Comparison of ENCODE assay signal across 8 mouse cellular contexts in genomic region chr11:79144741-79145140, GRCm38 (mm10). TPM values are rescaled to one million over a fixed set of nuclear protein-coding genes. Genes with fewer than 3 reads are reported as not detected.
A peak's percentile ranks its signal among the peaks of the same experiment; 100 is the strongest.
DNase-seq lines count a peak whose midpoint lies in the region; ATAC-seq and TF ChIP-seq lines count a peak whose summit lies in the region.

No protein-coding gene starts in this region.

- no peak overlapping the region for H3K27ac ChIP-seq in kidney, embryonic 14.5 days (ENCODE audit: low read depth, low read length)
- H3K27ac ChIP-seq in embryonic facial prominence, embryonic 13.5 days: no peak overlapping the region
- no peak overlapping the region for H3K27ac ChIP-seq in intestine, embryonic 14.5 days (ENCODE audit: low read depth)
- H3K27ac ChIP-seq in midbrain, postnatal 0 days (ENCODE audit: low read depth, low read length): no peak overlapping the region

- TF ChIP-seq CTCF in midbrain, postnatal 0 days (IDR thresholded peaks at IDR 0.05): no peak

- H3K4me3 ChIP-seq in kidney, embryonic 14.5 days (ENCODE audit: low read length): peak overlapping the region; percentile 86
- H3K4me3 ChIP-seq in embryonic facial prominence, embryonic 13.5 days: peak overlapping the region; percentile 90
- H3K4me3 ChIP-seq in intestine, embryonic 14.5 days (ENCODE audit: low read depth, low read length): peak overlapping the region; percentile 96
- peak overlapping the region; percentile 88 for H3K4me3 ChIP-seq in midbrain, postnatal 0 days (ENCODE audit: low read depth, low read length)

- H3K4me2 ChIP-seq in kidney, embryonic 14.5 days (replicated peaks; ENCODE audit: low read depth, low read length): peak overlapping the region; percentile 77
- peak overlapping the region; percentile 83 for H3K4me2 ChIP-seq in embryonic facial prominence, embryonic 13.5 days
- peak overlapping the region; percentile 83 for H3K4me2 ChIP-seq in intestine, embryonic 14.5 days (ENCODE audit: low read length)
- peak overlapping the region; percentile 71 for H3K4me2 ChIP-seq in midbrain, postnatal 0 days (ENCODE audit: low read depth, low read length, poor library complexity, severe bottlenecking)

- WGBS in kidney, embryonic 14.5 days: 58% methylated on average over 1 of the region's 1 CpGs
- 62% methylated on average over 1 of the region's 1 CpGs for WGBS in embryonic facial prominence, embryonic 13.5 days
- WGBS in intestine, embryonic 14.5 days: 86% methylated on average over 1 of the region's 1 CpGs
- 42% methylated on average over 1 of the region's 1 CpGs for WGBS in midbrain, postnatal 0 days

- ATAC-seq in kidney, embryonic 14.5 days (ENCODE audit: low FRiP score, low TSS enrichment): no peak
- ATAC-seq in embryonic facial prominence, embryonic 13.5 days (ENCODE audit: insufficient number of reproducible peaks, insufficient read depth, low FRiP score, low TSS enrichment, low read depth): no peak
- no peak for ATAC-seq in intestine, embryonic 14.5 days (replicated peaks; ENCODE audit: low FRiP score, low TSS enrichment, low read depth)
- no peak for ATAC-seq in midbrain, postnatal 0 days (ENCODE audit: low FRiP score)
- no peak for ATAC-seq in activated CD4-positive, CD25-positive, alpha-beta regulatory T cell, adult 4 months

- H3K9me3 ChIP-seq in kidney, embryonic 14.5 days (ENCODE audit: control insufficient read depth, low read length): no peaks in the 10 kb centered on the region
- no peaks in the 10 kb centered on the region for H3K9me3 ChIP-seq in embryonic facial prominence, embryonic 13.5 days
- H3K9me3 ChIP-seq in intestine, embryonic 14.5 days (ENCODE audit: control insufficient read depth, low read length): no peaks in the 10 kb centered on the region
- H3K9me3 ChIP-seq in midbrain, postnatal 0 days (ENCODE audit: low read length): no peaks in the 10 kb centered on the region

- no peaks in the 10 kb centered on the region for H3K36me3 ChIP-seq in kidney, embryonic 14.5 days (ENCODE audit: control insufficient read depth, insufficient read depth, low read length)
- no peaks in the 10 kb centered on the region for H3K36me3 ChIP-seq in embryonic facial prominence, embryonic 13.5 days
- H3K36me3 ChIP-seq in intestine, embryonic 14.5 days (ENCODE audit: control insufficient read depth, insufficient read depth, low read length): no peaks in the 10 kb centered on the region
- H3K36me3 ChIP-seq in midbrain, postnatal 0 days (ENCODE audit: insufficient read depth, low read length): no peaks in the 10 kb centered on the region

- peaks cover 14% of the 10 kb centered on the region for H3K4me1 ChIP-seq in kidney, embryonic 14.5 days (ENCODE audit: control insufficient read depth, insufficient read depth, low read length)
- peaks cover 45% of the 10 kb centered on the region for H3K4me1 ChIP-seq in embryonic facial prominence, embryonic 13.5 days
- peaks cover 25% of the 10 kb centered on the region for H3K4me1 ChIP-seq in intestine, embryonic 14.5 days (replicated peaks; ENCODE audit: control insufficient read depth, insufficient read depth, low read length)
- H3K4me1 ChIP-seq in midbrain, postnatal 0 days (ENCODE audit: insufficient read depth, low read length): peaks cover 13% of the 10 kb centered on the region

- DNase-seq in kidney, postnatal 4 days: no peak
- DNase-seq in intestine, embryonic 14.5 days (ENCODE audit: low spot score): no peak
- DNase-seq in midbrain, postnatal 0 days (ENCODE audit: low spot score): no peak
- no peak for DNase-seq in cerebellum, postnatal 25 days
- no peak for DNase-seq in ovary, postnatal 14 days (ENCODE audit: low spot score)

- peak overlapping the region; percentile 85; the same call in 1 of the 2 replicates for H3K9ac ChIP-seq in kidney, embryonic 14.5 days (ENCODE audit: low read depth, low read length)
- peak overlapping the region; percentile 93 for H3K9ac ChIP-seq in embryonic facial prominence, embryonic 13.5 days
- H3K9ac ChIP-seq in intestine, embryonic 14.5 days (ENCODE audit: low read length): peak overlapping the region; percentile 89; the same call in 1 of the 2 replicates
- H3K9ac ChIP-seq in midbrain, postnatal 0 days (replicated peaks; ENCODE audit: low read length, poor library complexity, severe bottlenecking): peak overlapping the region; percentile 85; the same call in 1 of the 2 replicates

- H3K27me3 ChIP-seq in kidney, embryonic 14.5 days (ENCODE audit: control insufficient read depth, insufficient read depth, low read length): no peaks in the 10 kb centered on the region
- no peaks in the 10 kb centered on the region for H3K27me3 ChIP-seq in embryonic facial prominence, embryonic 13.5 days
- H3K27me3 ChIP-seq in intestine, embryonic 14.5 days (replicated peaks; ENCODE audit: control insufficient read depth, insufficient read depth, low read length): no peaks in the 10 kb centered on the region
- no peaks in the 10 kb centered on the region for H3K27me3 ChIP-seq in midbrain, postnatal 0 days (ENCODE audit: insufficient read depth, low read length)

RNA-seq across cellular contexts. Expression of gene Ksr1, which starts 1.5 kb away (rescaled TPM):
- 2.7 and 4.1 TPM in 2 replicates for polyA plus RNA-seq in kidney, embryonic 14.5 days (2014; fragmentation: Nextera tagmentation; extraction: Ambion mirVana)
- polyA plus RNA-seq in embryonic facial prominence, embryonic 13.5 days (2015; fragmentation: Nextera tagmentation; extraction: Ambion mirVana): 3.3 and 3.6 TPM in 2 replicates
- polyA plus RNA-seq in intestine, embryonic 14.5 days (2014; fragmentation: Nextera tagmentation; extraction: Ambion mirVana): 5.5 and 6.0 TPM in 2 replicates
- 33.7 and 38.1 TPM in 2 replicates for total RNA-seq in midbrain, postnatal 0 days (2014; rRNA removed)
- polyA plus RNA-seq in midbrain, postnatal 0 days (2015; fragmentation: Nextera tagmentation; extraction: Ambion mirVana): 2.6 and 3.2 TPM in 2 replicates
- polyA plus RNA-seq in activated CD4-positive, CD25-positive, alpha-beta regulatory T cell, adult 4 months (2017; shearing (Covaris generic)): 1 to 10 TPM; 2.9 to 3.8 TPM
